Mouse (Mus musculus): Measurements from ENCODE around the gene Itga7.
"Not testable (repeated sequence)": the region's sequence is repeated elsewhere in the genome, so short reads cannot be mapped to it uniquely, and the experiment has no call there.

The Itga7 gene

DNA sequence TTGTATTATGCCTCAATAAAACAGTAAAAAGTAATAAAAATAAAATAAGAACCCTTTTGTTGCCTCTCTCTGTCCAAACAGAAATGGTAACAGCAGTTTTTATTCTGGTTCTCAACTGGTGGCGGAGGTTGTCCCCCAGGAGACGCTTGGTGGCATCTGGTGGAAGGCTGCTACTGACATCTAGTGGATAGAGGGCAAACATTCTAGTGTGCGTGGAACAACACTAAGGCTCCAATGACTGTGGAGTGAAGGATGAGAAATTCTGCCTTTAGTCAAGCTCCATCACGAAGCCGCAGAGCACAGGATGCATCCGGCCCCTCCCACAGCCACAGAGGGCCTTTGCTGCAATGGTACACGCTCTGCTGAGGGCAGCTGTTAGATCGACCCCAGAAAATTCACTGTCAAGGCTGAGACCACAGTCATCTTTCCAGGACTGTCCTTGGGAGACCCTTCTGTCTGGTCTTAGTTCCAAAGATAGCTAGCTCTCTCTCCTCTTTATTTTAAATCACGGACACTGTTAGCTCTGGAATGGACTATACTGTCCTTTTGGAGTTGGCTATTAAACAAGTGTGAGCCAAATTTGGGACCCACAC, 44.0 kb downstream of the Itga7 start:
- in situ Hi-C loops (cut with MboI, MseI): loop anchor here (5.0 to 10.0 kb wide), 2 partner anchors 70 to 1953 kb away; no protein-coding TSS in a partner anchor

- in situ Hi-C loops (cut with MboI, MseI): no loop called here
Observed at GRCm38 (mm10) chr10:128980644-128981365, 47.2 kb downstream of the Itga7 start.

DNA sequence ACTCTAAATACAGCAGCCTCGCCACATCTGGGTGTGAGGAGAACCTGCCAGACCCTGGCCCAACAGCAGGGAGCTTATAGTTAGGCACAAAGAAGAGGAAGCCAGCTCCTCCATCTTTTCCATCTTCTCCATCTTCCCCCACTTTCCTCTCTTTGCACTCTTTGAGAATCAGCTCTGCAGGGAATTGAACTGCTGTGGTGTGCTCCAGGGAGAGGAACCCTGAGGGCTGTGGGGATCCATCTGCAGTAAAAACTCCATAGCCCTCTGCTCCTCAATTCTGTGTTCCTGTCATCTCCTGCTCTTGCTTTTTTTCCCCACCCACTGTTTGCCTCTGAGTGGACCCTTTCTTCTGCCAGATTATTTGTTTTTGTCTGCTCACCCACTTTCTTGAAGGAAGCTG, 55.5 kb downstream of the Itga7 start, which contains the start of gene Olfr9:
Gene Olfr9, plus strand, starts transcription at position 301 of the 400 bp plus-strand sequence.
- in situ Hi-C loops (cut with MboI, MseI): not testable (repeated sequence)

- in situ Hi-C loops (cut with MboI, MseI): not testable (repeated sequence)
Observed at GRCm38 (mm10) chr10:128990129-128990850, 56.7 kb downstream of the Itga7 start.

GRCm38 (mm10) chr10:128990994-128991393, 57.4 kb downstream of the Itga7 start:
- in situ Hi-C loops (cut with MboI, MseI): no loop called here

DNA sequence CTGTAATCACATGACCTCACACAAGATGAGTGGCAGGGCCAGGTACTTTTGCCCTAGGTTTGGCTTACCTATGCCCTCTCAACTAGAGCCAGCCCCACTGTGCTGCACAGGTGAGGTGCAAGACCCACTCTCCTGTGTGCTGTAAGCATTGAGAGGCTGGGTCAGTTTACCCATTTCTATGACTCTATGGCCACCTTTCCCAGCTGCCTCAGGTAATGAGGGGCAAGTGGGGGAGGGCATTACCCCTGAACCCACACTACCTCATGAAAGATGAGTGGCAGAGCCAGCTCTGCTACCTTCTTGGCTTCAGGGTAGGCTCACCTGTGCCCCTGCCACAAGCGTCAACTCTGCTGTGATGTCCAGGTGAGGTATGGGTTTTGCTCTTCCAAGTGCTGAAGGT, 62.2 kb downstream of the Itga7 start:
- in situ Hi-C loops (cut with MboI, MseI): no loop called here

GRCm38 (mm10) chr10:128996523-128997040, 63.0 kb downstream of the Itga7 start:
- in situ Hi-C loops (cut with MboI, MseI): no loop called here

- in situ Hi-C loops (cut with MboI, MseI): no loop called here
Observed at GRCm38 (mm10) chr10:129004032-129004920, 70.7 kb downstream of the Itga7 start.
